Mouse (Mus musculus) central nervous system, embryonic 11.5 days (tissue): ENCODE data around the gene Stx19. TPM values are rescaled to one million over a fixed set of nuclear protein-coding genes. Genes with fewer than 3 reads are reported as not detected.

Experiments used
- polyA plus RNA-seq: library from polyadenylated mRNA; depleted of rRNA; stranded (reverse); fragments of >200 nt; gene quantifications from 2 replicates; pipeline ENCODE4 v1.2.3, GENCODE M21; 2012; rRNA removed

Stx19 gene
- polyA plus RNA-seq = 0.02 TPM in 1 of 2 replicates, not detected in the other

DNA sequence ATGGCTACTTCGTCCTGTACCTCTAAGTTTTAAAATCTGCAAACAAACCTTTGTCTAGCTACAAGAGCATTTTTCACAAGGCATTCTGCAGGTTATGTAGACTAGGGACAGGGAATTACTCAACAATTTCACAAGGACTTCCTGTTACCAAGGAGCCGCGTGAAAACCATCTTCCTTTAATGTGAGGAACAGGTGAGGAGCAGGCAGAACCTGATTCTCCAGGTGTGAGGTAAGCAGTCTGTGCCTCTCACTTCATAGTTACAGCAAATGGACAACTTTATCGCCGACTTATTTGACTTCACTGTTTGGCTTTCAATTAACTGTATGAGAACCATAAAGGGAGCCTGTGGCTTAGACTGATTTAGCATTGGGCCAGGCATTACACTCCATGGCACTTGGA is at the start of gene Stx19:
Stx19 (plus strand) TSS at position 186 of the 400 bp plus-strand sequence.

GRCm38 (mm10) chr16:62786621-62787331 is 27.7 kb upstream of the Stx19 start, which contains the start of gene Nsun3:
Gene Nsun3 (minus strand): TSS chr16:62786818.

GRCm38 (mm10) chr16:62846498-62847312 is 32.2 kb downstream of the Stx19 start, which contains the start of gene Arl13b:
Gene Arl13b (minus strand): TSS chr16:62847040.

DNA sequence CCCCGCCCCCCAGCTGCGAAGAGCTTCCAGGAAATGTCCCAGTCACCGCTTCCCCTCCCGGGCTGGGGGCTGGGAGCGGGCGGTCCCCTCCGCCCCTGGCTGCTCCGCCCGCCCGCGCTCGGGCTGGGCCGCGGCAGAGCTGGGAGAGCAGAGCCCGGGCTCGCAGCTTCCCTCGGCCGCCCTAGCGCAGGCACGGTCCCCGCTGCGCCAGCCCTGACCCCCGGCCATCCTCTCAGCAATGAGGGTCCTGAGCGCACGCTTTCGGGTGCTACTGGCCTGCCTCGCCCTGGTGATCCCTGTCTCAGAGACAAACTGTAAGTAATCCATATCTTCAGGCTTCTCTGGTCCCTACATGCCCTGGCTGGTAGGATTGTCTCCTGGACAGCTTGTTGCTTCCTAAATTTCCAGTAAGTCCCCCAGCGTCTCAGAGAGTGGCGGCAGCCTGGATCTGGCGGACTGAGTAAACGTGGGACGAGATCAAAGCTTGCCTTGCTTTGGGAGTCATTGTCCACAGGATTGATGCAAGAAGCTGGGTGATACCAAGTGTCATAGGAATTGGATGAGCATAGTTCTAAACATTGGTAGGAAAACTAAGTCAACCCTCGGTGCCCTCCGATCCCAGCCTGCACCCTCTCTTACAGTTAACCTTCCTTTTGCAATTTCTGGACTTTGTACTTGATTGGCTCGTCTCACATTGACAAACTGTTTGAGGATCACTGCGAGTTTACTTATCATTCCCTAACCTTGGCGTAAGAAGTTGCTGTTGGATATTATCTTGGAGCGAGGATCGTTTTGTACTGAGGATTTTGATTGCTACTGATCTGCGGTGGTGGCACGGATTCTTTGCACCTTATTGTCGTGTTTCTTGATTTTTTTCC is 40.0 kb downstream of the Stx19 start, which contains the start of gene Pros1:
Pros1 (plus strand) TSS at position 117 of the 878 bp plus-strand sequence.

Other genes starting within 250 kb of the Stx19 start
- gene Nsun3, start 27.9 kb upstream of the Stx19 start, polyA plus RNA-seq = 7.8 and 7.9 TPM in 2 replicates
- gene Arl13b, start 32.4 kb downstream of the Stx19 start, polyA plus RNA-seq = 11.1 and 16.9 TPM in 2 replicates
- gene Pros1, start 39.6 kb downstream of the Stx19 start, polyA plus RNA-seq = 13.2 and 13.5 TPM in 2 replicates